Mouse (Mus musculus): ENCODE measurements around the gene C1qb.

The C1qb gene

GRCm38 (mm10) chr4:136842802-136843201 lies 43.2 kb downstream of the C1qb start:
- DNase-seq (ENCODE audit: low spot score): no peak

- no peak for DNase-seq (ENCODE audit: low spot score)
These were observed 44.0 kb downstream of the C1qb start for GRCm38 (mm10) chr4:136842033-136842432.

GRCm38 (mm10) chr4:136841056-136841455 lies 44.9 kb downstream of the C1qb start:
- DNase-seq (ENCODE audit: low spot score): peak; percentile 45

- DNase-seq (ENCODE audit: low spot score): no peak
These were observed 47.5 kb downstream of the C1qb start for GRCm38 (mm10) chr4:136838462-136838861.

GRCm38 (mm10) chr4:136838026-136838425 lies 48.0 kb downstream of the C1qb start:
- no peak for DNase-seq (ENCODE audit: low spot score)

- DNase-seq (ENCODE audit: low spot score): no peak
These were observed 49.5 kb downstream of the C1qb start for GRCm38 (mm10) chr4:136836387-136836931.

GRCm38 (mm10) chr4:136835621-136836386 lies 50.2 kb downstream of the C1qb start, which contains the start of gene Ephb2:
TSS of gene Ephb2 (minus strand) at chr4:136835988.
- DNase-seq (ENCODE audit: low spot score): peak; percentile 48

- DNase-seq (ENCODE audit: low spot score): no peak
These were observed 51.0 kb downstream of the C1qb start for GRCm38 (mm10) chr4:136834815-136835620.

GRCm38 (mm10) chr4:136834439-136834814 lies 51.6 kb downstream of the C1qb start:
- no peak for DNase-seq (ENCODE audit: low spot score)

- no peak for DNase-seq (ENCODE audit: low spot score)
These were observed 52.2 kb downstream of the C1qb start for GRCm38 (mm10) chr4:136833619-136834351.

GRCm38 (mm10) chr4:136832559-136833232 lies 53.3 kb downstream of the C1qb start:
- DNase-seq (ENCODE audit: low spot score): no peak

- peak; percentile 51 for DNase-seq (ENCODE audit: low spot score)
These were observed 55.6 kb downstream of the C1qb start for GRCm38 (mm10) chr4:136830272-136830823.
